Mouse (Mus musculus) cortical plate, adult 2 months (tissue): Measurements from ENCODE around the gene Dnajb8.

ENCODE experiments used
- CTCF ChIP-seq: fragments of 200-500 bp; IDR thresholded peaks from 2 replicates; pipeline ENCODE4 v1.5.1; 2011; ENCODE audit warnings: mild to moderate bottlenecking, control low read depth, low read length; ENCODE audit not compliant: insufficient read depth; ENCODE audit errors: extremely low read depth
- POLR2A ChIP-seq: fragments of 200-500 bp; IDR thresholded peaks from 2 replicates; pipeline ENCODE4 v1.6.1; 2011; ENCODE audit warnings: mild to moderate bottlenecking, low read length, control low read depth; ENCODE audit not compliant: insufficient read depth; ENCODE audit errors: extremely low read depth

DNA sequence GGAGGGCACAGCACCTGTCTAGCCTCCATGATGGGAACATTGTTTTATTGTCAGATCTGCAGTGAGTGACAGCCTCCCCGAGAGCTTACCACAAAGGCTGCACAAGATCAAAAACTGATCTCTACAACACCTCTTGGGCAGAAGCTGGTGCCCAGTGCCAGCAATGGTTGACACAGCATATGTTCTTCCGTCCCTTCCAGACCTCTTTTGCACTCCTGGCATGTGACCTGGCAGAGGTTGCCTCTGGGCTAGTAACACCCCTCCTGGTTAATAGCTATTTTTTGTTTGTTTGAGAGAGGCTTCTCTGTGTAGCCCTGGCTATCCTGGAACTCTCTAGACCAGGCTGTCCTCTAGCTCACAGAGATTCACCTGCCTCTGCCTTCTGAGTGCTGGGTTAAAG is 56.1 kb downstream of the Dnajb8 start:
- TF ChIP-seq CTCF (no peak), POLR2A (no peak)
